Mouse (Mus musculus): ENCODE results near the gene Tmem177.

Gene Tmem177

GRCm38 (mm10) chr1:119912953-119913814 lies at the start of gene Tmem177:
TSS of gene Tmem177 (minus strand) at chr1:119913208.
- DNase-seq (ENCODE audit: low spot score in 2 of 2) = peak; percentile 78 to 89

GRCm38 (mm10) chr1:119959920-119960319 lies 46.9 kb upstream of the Tmem177 start:
- DNase-seq (ENCODE audit: low spot score in 2 of 2) = no peak

- DNase-seq (ENCODE audit: low spot score in 2 of 2) = no peak
These were observed 46.5 kb upstream of the Tmem177 start for GRCm38 (mm10) chr1:119959464-119959863.

- no peak for DNase-seq (ENCODE audit: low spot score in 2 of 2)
These were observed 44.8 kb upstream of the Tmem177 start for GRCm38 (mm10) chr1:119957716-119958222.

GRCm38 (mm10) chr1:119954680-119955079 lies 41.7 kb upstream of the Tmem177 start:
- no peak for DNase-seq (ENCODE audit: low spot score in 2 of 2)

- DNase-seq (ENCODE audit: low spot score in 2 of 2) = no peak
These were observed 40.4 kb upstream of the Tmem177 start for GRCm38 (mm10) chr1:119953456-119953855.

- no peak for DNase-seq (ENCODE audit: low spot score in 2 of 2)
These were observed 37.1 kb upstream of the Tmem177 start for GRCm38 (mm10) chr1:119950086-119950485.

GRCm38 (mm10) chr1:119936861-119937260 lies 23.9 kb upstream of the Tmem177 start:
- DNase-seq (ENCODE audit: low spot score in 2 of 2) = no peak

- no peak for DNase-seq (ENCODE audit: low spot score in 2 of 2)
These were observed 18.6 kb upstream of the Tmem177 start for GRCm38 (mm10) chr1:119931421-119932150.

- no peak for DNase-seq (ENCODE audit: low spot score in 2 of 2)
These were observed 16.7 kb upstream of the Tmem177 start for GRCm38 (mm10) chr1:119929715-119930114.

GRCm38 (mm10) chr1:119919299-119919698 lies 6.3 kb upstream of the Tmem177 start:
- no peak for DNase-seq (ENCODE audit: low spot score in 2 of 2)

- DNase-seq (ENCODE audit: low spot score in 2 of 2) = no peak
These were observed 3.9 kb upstream of the Tmem177 start for GRCm38 (mm10) chr1:119916823-119917371.

GRCm38 (mm10) chr1:119907206-119907748 lies 5.7 kb downstream of the Tmem177 start:
- DNase-seq (ENCODE audit: low spot score in 2 of 2) = no peak

- DNase-seq (ENCODE audit: low spot score in 2 of 2) = no peak
These were observed 9.8 kb downstream of the Tmem177 start for GRCm38 (mm10) chr1:119903231-119903620.

- no peak for DNase-seq (ENCODE audit: low spot score in 2 of 2)
These were observed 10.3 kb downstream of the Tmem177 start for GRCm38 (mm10) chr1:119902551-119903230.

GRCm38 (mm10) chr1:119899195-119900123 lies 13.5 kb downstream of the Tmem177 start:
- peak; percentile 72 to 86 for DNase-seq (ENCODE audit: low spot score in 2 of 2)

GRCm38 (mm10) chr1:119894936-119895335 lies 18.1 kb downstream of the Tmem177 start:
- DNase-seq (ENCODE audit: low spot score in 2 of 2) = peak in 1 of 2 experiments; percentile 54

GRCm38 (mm10) chr1:119893600-119893999 lies 19.4 kb downstream of the Tmem177 start:
- DNase-seq (ENCODE audit: low spot score in 2 of 2) = no peak

- DNase-seq (ENCODE audit: low spot score in 2 of 2) = no peak
These were observed 20.1 kb downstream of the Tmem177 start for GRCm38 (mm10) chr1:119892933-119893332.

- DNase-seq (ENCODE audit: low spot score in 2 of 2) = no peak
These were observed 21.1 kb downstream of the Tmem177 start for GRCm38 (mm10) chr1:119891865-119892264.

Data from frontal cortex, postnatal 10 days (tissue).